Mouse (Mus musculus) myocyte (in vitro differentiated cells): ENCODE data around the gene Krt79. TPM values are rescaled to one million over a fixed set of nuclear protein-coding genes. Genes with fewer than 3 reads are reported as not detected.

Experiments used
- H3K27me3 ChIP-seq: one replicate; pipeline ENCODE4 v1.6.1; 2011; ENCODE audit not compliant: control insufficient read depth, insufficient read depth, insufficient read length
- H3K36me3 ChIP-seq: one replicate; pipeline ENCODE4 v1.6.1; 2011; ENCODE audit not compliant: control insufficient read depth, insufficient read depth
- H3K4me2 ChIP-seq: one replicate; pipeline ENCODE4 v1.6.1; 2011; ENCODE audit warnings: low read depth, control low read depth
- H3K4me3 ChIP-seq: one replicate; pipeline ENCODE4 v1.5.1; 2011; ENCODE audit warnings: mild to moderate bottlenecking, control low read depth, moderate library complexity
- H3K79me2 ChIP-seq: one replicate; pipeline ENCODE4 v1.6.1; 2011; ENCODE audit not compliant: control insufficient read depth, insufficient read depth
- H3ac ChIP-seq: one replicate; pipeline ENCODE4 v1.6.1; 2011; ENCODE audit not compliant: control insufficient read depth, insufficient read length
- CEBPB ChIP-seq: IDR thresholded peaks from 2 replicates; pipeline ENCODE4 v1.6.1; 2011; ENCODE audit warnings: mild to moderate bottlenecking, moderate library complexity; ENCODE audit not compliant: poor library complexity, insufficient read depth, severe bottlenecking
- E2F4 ChIP-seq: IDR thresholded peaks from one replicate; pipeline ENCODE4 v1.6.1; 2011; ENCODE audit warnings: mild to moderate bottlenecking, control low read depth, moderate library complexity; ENCODE audit not compliant: insufficient read depth
- MAX ChIP-seq: IDR thresholded peaks from one replicate; pipeline ENCODE4 v1.6.1; 2011; ENCODE audit warnings: low read depth, mild to moderate bottlenecking, control low read depth
- MYOD1 ChIP-seq, 3 experiments: IDR thresholded peaks; one replicate each; pipeline ENCODE4 v1.6.1; 2011; ENCODE audit warnings: control low read depth in 2 of 3, low read depth in 2 of 3, mild to moderate bottlenecking in 2 of 3, moderate library complexity in 1 of 3; ENCODE audit not compliant: insufficient read length in 2 of 3, control insufficient read depth in 1 of 3
- MYOG ChIP-seq, 3 experiments: IDR thresholded peaks; one replicate each; pipeline ENCODE4 v1.6.1; 2011; ENCODE audit warnings: control low read depth in 2 of 3, low read depth in 2 of 3, mild to moderate bottlenecking in 2 of 3; ENCODE audit not compliant: insufficient read length in 2 of 3, control insufficient read depth in 1 of 3, insufficient read depth in 1 of 3
- POLR2A ChIP-seq: IDR thresholded peaks from one replicate; pipeline ENCODE4 v1.6.1; 2011; ENCODE audit warnings: low read depth, mild to moderate bottlenecking, control low read depth, moderate library complexity; ENCODE audit not compliant: insufficient read length
- POLR2AphosphoS2 ChIP-seq: IDR thresholded peaks from one replicate; pipeline ENCODE4 v1.6.1; 2011; ENCODE audit warnings: low read depth, control low read depth; ENCODE audit not compliant: insufficient read length
- REST ChIP-seq: IDR thresholded peaks from one replicate; pipeline ENCODE4 v1.6.1; 2011; ENCODE audit warnings: mild to moderate bottlenecking, control low read depth, moderate library complexity; ENCODE audit not compliant: insufficient read depth, insufficient read length
- SRF ChIP-seq: IDR thresholded peaks from one replicate; pipeline ENCODE4 v1.6.1; 2011; ENCODE audit warnings: low read depth; ENCODE audit not compliant: control insufficient read depth, insufficient read length
- TCF12 ChIP-seq: IDR thresholded peaks from one replicate; pipeline ENCODE4 v1.6.1; 2011; ENCODE audit warnings: mild to moderate bottlenecking, control low read depth; ENCODE audit not compliant: poor library complexity, insufficient read depth, severe bottlenecking
- TCF3 ChIP-seq: IDR thresholded peaks from one replicate; pipeline ENCODE4 v1.6.1; 2011; ENCODE audit warnings: low read depth, control low read depth; ENCODE audit not compliant: insufficient read length
- USF1 ChIP-seq: IDR thresholded peaks from one replicate; pipeline ENCODE4 v1.6.1; 2011; ENCODE audit warnings: low read depth, mild to moderate bottlenecking, control low read depth, moderate library complexity
- polyA plus RNA-seq: library from polyadenylated mRNA; unstranded; fragments of >200 nt; fragmentation: generic; extraction: Trizol; gene quantifications from one replicate; pipeline ENCODE4 v1.2.1, GENCODE M21; 2012; ENCODE audit warnings: missing spikeins

Krt79 gene
- polyA plus RNA-seq, 1 experiment = 0.04 TPM

DNA sequence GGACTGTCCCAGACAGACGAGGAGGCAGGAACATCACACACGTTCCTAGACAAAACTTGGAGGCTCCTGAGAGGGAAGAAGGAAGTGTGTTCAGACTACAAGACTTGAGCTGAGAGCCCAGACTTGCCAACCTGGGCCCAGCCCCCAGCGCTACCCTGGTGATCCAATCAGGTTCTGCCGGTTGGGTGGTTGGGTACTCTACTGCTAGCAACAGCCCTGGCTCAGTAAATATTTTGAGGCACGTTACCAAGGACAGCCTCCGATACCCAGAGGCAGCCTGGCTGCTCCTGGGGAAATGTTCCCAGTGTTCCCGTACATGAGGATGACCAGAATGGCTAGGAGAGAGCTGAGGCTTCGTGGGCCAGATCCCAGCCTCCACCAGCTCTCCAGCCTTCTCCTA, 26.7 kb upstream of the Krt79 start:
- Histone ChIP-seq H3K4me2 (no peak overlapping the region), H3K36me3 (no peaks in the 10 kb centered on the region), H3K4me3 (no peak overlapping the region), H3K27me3 (peaks cover 58% of the 10 kb centered on the region), H3K79me2 (no peaks in the 10 kb centered on the region), H3ac (no peak overlapping the region)
- TF ChIP-seq TCF12 (no peak), POLR2A (no peak), TCF3 (no peak), REST (no peak), E2F4 (no peak), MYOG (IDR thresholded peaks at IDR 0.05; ENCODE audit: control insufficient read depth in 1 of 3, insufficient read depth in 1 of 3, insufficient read length in 2 of 3, low read depth in 2 of 3) (no peak), MAX (no peak), USF1 (no peak), SRF (no peak), CEBPB (no peak)

DNA sequence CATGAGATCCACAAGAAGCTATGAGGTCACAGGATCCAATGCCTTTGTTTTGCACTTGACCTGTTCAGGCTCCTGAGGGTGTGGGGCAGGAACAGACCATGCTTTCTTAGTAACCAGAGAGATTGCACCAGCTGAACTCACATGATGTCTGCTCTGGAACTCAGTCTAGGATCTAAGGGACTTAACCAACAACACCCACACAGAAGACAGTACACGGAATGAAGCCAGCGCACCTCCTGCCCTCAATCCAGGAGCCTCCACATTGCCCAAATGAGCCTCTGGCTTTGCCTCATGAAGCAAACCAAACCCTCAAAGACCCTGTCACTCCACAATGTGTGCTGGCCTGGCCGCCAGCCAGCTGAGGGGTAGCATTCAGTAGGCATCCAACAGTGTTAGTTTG, 18.8 kb upstream of the Krt79 start:
- Histone ChIP-seq H3K27me3 (peaks cover 63% of the 10 kb centered on the region), H3ac (no peak overlapping the region), H3K4me3 (no peak overlapping the region), H3K79me2 (no peaks in the 10 kb centered on the region), H3K36me3 (no peaks in the 10 kb centered on the region), H3K4me2 (no peak overlapping the region)
- TF ChIP-seq POLR2A (no peak), MYOG (IDR thresholded peaks at IDR 0.05; ENCODE audit: control insufficient read depth in 1 of 3, insufficient read depth in 1 of 3, insufficient read length in 2 of 3, low read depth in 2 of 3) (no peak), CEBPB (no peak), POLR2AphosphoS2 (no peak), SRF (no peak), MYOD1 (IDR thresholded peaks at IDR 0.05; ENCODE audit: control insufficient read depth in 1 of 3, insufficient read length in 2 of 3, low read depth in 2 of 3) (no peak), TCF12 (no peak), USF1 (no peak), REST (no peak), E2F4 (no peak), TCF3 (no peak), MAX (no peak)

DNA sequence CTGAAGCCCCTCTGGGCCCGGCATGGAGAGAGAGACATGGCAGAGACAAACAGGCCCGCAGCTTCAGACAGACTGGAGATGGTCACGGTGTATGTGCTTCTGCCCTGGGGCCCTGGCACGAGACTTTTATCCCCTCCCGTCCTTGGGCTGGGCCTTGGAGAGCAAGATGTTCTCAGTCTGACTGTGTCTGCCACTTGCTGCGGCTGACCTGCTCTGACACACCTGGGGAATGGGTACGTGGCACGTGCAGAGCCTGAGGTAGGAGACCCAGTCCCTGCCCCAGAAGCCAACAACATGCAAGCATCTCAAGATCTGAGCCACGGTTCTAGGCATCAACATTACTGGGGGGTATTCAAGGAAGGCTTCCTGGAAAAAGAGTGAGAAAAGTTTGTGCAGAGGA, 14.1 kb upstream of the Krt79 start, which contains the start of gene Krt78:
Krt78 (minus strand) TSS at position 101 of the 400 bp plus-strand sequence.
- TF ChIP-seq REST = no peak
- no peak for TF ChIP-seq MYOD1 (IDR thresholded peaks at IDR 0.05; ENCODE audit: control insufficient read depth in 1 of 3, insufficient read length in 2 of 3, low read depth in 2 of 3)
- TF ChIP-seq MYOG (IDR thresholded peaks at IDR 0.05; ENCODE audit: control insufficient read depth in 1 of 3, insufficient read depth in 1 of 3, insufficient read length in 2 of 3, low read depth in 2 of 3) = no peak
- TF ChIP-seq E2F4 = no peak
- no peak for TF ChIP-seq TCF3
- TF ChIP-seq POLR2A = no peak
- no peak for TF ChIP-seq USF1
- no peak for TF ChIP-seq POLR2AphosphoS2
- no peak for TF ChIP-seq CEBPB
- no peak for TF ChIP-seq MAX
- TF ChIP-seq SRF = no peak
- TF ChIP-seq TCF12 = no peak
- Histone ChIP-seq H3K4me3 (no peak within 1 kb of the TSS), H3K4me2 (no peak within 1 kb of the TSS), H3ac (no peak within 1 kb of the TSS), H3K79me2 (no peaks in the 10 kb centered on the region), H3K27me3 (peaks cover 83% of the 10 kb centered on the region), H3K36me3 (no peaks in the 10 kb centered on the region)

DNA sequence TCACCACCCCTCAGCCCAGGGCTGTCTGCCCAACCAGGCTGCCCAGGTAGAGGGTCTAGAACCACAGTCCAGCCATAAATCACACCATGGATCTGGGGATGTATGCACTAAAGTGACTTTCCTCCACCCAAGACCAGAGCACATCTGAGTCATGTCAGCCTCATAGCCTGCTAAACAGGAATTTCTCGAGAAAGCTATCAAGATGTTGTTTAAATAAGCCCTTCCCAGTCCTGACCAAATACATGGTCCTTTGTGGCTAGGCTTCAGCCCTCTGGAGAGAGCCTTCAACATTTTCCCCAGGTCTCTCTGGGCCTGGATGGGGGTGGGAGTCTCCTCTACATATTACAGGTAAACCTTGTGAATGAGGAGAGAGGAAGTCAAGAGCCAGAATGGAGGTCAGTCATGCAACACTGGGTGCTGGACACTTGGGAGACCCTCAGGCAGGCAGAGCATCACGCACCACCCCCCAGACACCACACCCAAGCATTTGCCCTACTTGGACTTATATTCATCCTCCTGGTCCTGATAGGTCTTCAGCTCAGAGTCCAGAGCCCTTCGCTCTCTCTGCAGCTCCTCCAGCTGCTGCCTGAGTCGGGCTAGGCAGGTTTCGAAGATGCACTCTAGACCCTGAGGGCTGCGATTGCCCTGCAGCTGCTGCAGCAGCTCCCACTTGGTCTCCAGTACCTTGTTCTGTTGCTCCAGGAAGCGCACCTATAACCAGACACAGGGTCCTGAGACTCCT, 12.8 kb upstream of the Krt79 start:
- H3K27me3 ChIP-seq = peaks cover 83% of the 10 kb centered on the region
- no peak overlapping the region for H3K4me2 ChIP-seq
- TF ChIP-seq POLR2AphosphoS2 = no peak
- TF ChIP-seq REST = no peak
- TF ChIP-seq TCF12 = no peak
- TF ChIP-seq USF1 = no peak
- TF ChIP-seq TCF3 = no peak
- no peaks in the 10 kb centered on the region for H3K79me2 ChIP-seq
- H3K36me3 ChIP-seq = no peaks in the 10 kb centered on the region
- H3ac ChIP-seq = no peak overlapping the region
- H3K4me3 ChIP-seq = no peak overlapping the region

DNA sequence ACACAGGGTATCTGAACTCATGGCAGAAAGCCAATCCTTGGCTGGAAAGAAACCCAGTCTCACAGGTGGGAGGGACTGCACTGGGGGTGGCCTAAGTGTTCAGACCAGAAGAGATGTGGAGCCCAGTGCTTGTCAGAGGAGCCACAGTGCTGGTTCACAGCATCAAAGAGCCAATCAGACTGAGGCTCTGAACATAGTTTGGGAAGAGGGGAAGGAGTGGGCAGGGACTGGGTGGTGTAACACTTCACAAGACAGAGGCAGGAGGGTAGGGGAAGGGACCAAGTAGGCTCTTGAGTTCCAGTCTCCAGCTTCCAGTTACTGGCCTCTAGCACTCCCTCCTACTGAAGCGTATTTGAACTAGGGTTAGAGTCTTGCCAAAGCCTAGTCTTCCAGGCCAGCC, 5.3 kb upstream of the Krt79 start:
- TF ChIP-seq E2F4 (no peak), REST (no peak), TCF12 (no peak), CEBPB (no peak), MYOG (IDR thresholded peaks at IDR 0.05; ENCODE audit: control insufficient read depth in 1 of 3, insufficient read depth in 1 of 3, insufficient read length in 2 of 3, low read depth in 2 of 3) (no peak), USF1 (no peak), POLR2AphosphoS2 (no peak), MAX (no peak)
- no peaks in the 10 kb centered on the region for H3K36me3 ChIP-seq

More for the DNA sequence above, 5.3 kb upstream of the Krt79 start:
- peaks cover 29% of the 10 kb centered on the region for H3K27me3 ChIP-seq
- H3ac ChIP-seq = no peak overlapping the region
- no peaks in the 10 kb centered on the region for H3K79me2 ChIP-seq
- H3K4me2 ChIP-seq = no peak overlapping the region
- H3K4me3 ChIP-seq = no peak overlapping the region
